Mouse (Mus musculus): ENCODE data around the gene Mobp.

Gene Mobp

GRCm38 (mm10) chr9:120210865-120211264 lies 61.4 kb downstream of the Mobp start:
- no peak for DNase-seq (ENCODE audit: extremely low spot score, low spot score)

DNA sequence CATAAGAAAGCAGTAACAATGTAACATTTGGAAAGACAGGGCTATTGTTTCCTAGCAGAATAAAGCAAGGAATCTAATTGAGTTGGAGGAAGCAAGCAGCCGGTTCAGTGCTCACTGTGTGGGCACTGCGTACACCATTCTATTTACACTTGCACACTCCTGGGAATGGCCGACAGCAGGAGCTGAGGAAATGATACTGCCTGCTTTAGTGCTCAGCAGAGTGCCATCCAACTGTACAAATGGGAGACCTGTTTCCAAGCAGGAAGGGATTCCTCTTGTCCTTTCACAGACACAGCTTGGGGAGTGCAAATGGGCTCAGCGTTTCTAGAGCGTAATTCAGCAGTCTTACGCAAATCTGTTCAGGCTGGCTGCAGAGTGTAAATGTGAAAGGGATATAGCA lies 63.4 kb downstream of the Mobp start:
- DNase-seq (ENCODE audit: extremely low spot score, low spot score) = no peak

- DNase-seq (ENCODE audit: extremely low spot score, low spot score) = no peak
Measured at GRCm38 (mm10) chr9:120214978-120215495, 65.5 kb downstream of the Mobp start.

GRCm38 (mm10) chr9:120219411-120219810 lies 69.9 kb downstream of the Mobp start:
- no peak for DNase-seq (ENCODE audit: extremely low spot score, low spot score)

Data from neural tube, embryonic 10.5 days (tissue).